Mouse (Mus musculus) lung, adult 18-20 months (tissue): ENCODE measurements around the gene Olfr720.

ENCODE experiments used
- DNase-seq, 2 experiments: peaks; one replicate each; pipeline ENCODE4 v3.0.0; 2022; ENCODE audit warnings: mixed read lengths in 2 of 2

The Olfr720 gene

GRCm38 (mm10) chr14:14186738-14187137, at the start of gene Olfr720:
Gene Olfr720 (minus strand): TSS chr14:14186838.
- no peak for DNase-seq
